Mouse (Mus musculus) forebrain, embryonic 11.5 days (tissue): Measurements from ENCODE around the gene Igf1r. TPM values are rescaled to one million over a fixed set of nuclear protein-coding genes. Genes with fewer than 3 reads are reported as not detected.

Source experiments
- ATAC-seq: fragments of 200-750 bp; cut with Nextera tagmentation; replicated peaks from 2 replicates; pipeline ENCODE4 v1.8.0; 2017; ENCODE audit warnings: moderate TSS enrichment; ENCODE audit not compliant: low FRiP score
- DNase-seq: peaks from one replicate; pipeline ENCODE4 v3.0.0-alpha.2; 2017; ENCODE audit warnings: low spot score
- H3K27ac ChIP-seq: fragments of 300-500 bp; sonication (generic); 2 replicates; pipeline ENCODE4 v1.5.1; 2014; ENCODE audit warnings: low read depth, low read length
- H3K27me3 ChIP-seq: fragments of 300-500 bp; sonication (generic); 2 replicates; pipeline ENCODE4 v1.6.1; 2014; ENCODE audit warnings: mild to moderate bottlenecking, low read length, mixed read lengths; ENCODE audit not compliant: control insufficient read depth, insufficient read depth
- H3K36me3 ChIP-seq: fragments of 300-500 bp; sonication (generic); 2 replicates; pipeline ENCODE4 v1.6.1; 2014; ENCODE audit warnings: mild to moderate bottlenecking, low read length, moderate library complexity, mixed read lengths; ENCODE audit not compliant: control insufficient read depth, insufficient read depth
- H3K4me1 ChIP-seq: fragments of 300-500 bp; sonication (generic); replicated peaks from 2 replicates; pipeline ENCODE4 v1.6.1; 2014; ENCODE audit warnings: low read length, mixed read lengths; ENCODE audit not compliant: control insufficient read depth, insufficient read depth
- H3K4me2 ChIP-seq: fragments of 300-500 bp; sonication (generic); 2 replicates; pipeline ENCODE4 v1.6.1; 2014; ENCODE audit warnings: low read depth, mild to moderate bottlenecking, low read length, moderate library complexity, mixed read lengths; ENCODE audit not compliant: severe bottlenecking
- H3K4me3 ChIP-seq: fragments of 300-500 bp; sonication (generic); 2 replicates; pipeline ENCODE4 v1.5.1; 2014; ENCODE audit warnings: low read depth, low read length
- H3K9ac ChIP-seq: fragments of 300-500 bp; sonication (generic); 2 replicates; pipeline ENCODE4 v1.6.1; 2014; ENCODE audit warnings: low read length
- H3K9me3 ChIP-seq: fragments of 300-500 bp; sonication (generic); 2 replicates; pipeline ENCODE4 v1.6.1; 2016; ENCODE audit warnings: low read length, mixed read lengths; ENCODE audit not compliant: control insufficient read depth
- WGBS: fragments of 180-500 bp; shearing (Covaris S2); extraction: QIAGEN DNeasy Blood & Tissue Kit; methylation state at CpG from one replicate; pipeline ENCODE4 v1.1.7; 2014; 5-methylcytosine and 5-hydroxymethylcytosine counted together
- polyA plus RNA-seq: library from polyadenylated mRNA; unstranded; fragments of >200 nt; fragmentation: Nextera tagmentation; extraction: Ambion mirVana; gene quantifications from 2 replicates; pipeline ENCODE4 v1.2.1, GENCODE M21; 2014

Igf1r gene
- polyA plus RNA-seq, 1 experiment from 2014 or later = 18.3 TPM

DNA sequence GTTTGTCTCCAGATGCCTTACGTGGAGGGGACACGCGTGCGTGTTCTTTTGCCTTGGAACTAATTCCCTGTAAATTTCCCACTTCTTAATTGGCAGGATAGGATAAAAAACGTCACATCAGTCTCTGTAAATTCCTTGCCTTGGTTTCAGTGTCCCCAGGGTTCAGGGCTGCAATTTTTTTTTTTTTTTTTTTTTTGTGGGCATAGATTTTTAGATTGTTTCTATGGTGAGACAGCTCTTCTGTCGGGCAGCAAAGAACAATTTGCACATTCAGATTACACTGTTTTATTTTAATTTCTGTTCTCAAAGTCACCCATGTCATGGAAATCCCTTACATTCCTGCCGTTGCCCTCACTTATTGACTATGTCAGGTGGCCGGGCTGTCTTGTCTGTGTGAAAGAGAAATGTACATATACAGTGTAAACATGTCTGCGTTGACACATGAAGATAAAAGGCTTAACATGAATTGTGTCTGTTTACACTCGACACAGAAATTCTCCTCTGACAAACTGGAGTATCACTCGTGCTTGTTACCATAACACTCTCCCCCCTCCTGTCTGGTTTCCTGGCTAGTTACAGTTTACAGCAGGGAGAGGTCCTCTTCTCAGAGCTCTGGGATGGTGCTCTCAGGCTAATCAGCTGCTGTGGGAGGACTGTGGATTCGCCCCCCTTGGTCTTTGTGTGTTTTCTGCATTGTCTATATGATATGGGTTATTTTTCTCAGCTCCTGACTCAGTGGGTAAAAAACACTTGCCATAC lies 43.8 kb downstream of the Igf1r start:
- Histone ChIP-seq H3K36me3 (no peaks in the 10 kb centered on the region), H3K4me3 (no peak overlapping the region)
- WGBS = 81% methylated on average over 12 of the region's 12 CpGs

DNA sequence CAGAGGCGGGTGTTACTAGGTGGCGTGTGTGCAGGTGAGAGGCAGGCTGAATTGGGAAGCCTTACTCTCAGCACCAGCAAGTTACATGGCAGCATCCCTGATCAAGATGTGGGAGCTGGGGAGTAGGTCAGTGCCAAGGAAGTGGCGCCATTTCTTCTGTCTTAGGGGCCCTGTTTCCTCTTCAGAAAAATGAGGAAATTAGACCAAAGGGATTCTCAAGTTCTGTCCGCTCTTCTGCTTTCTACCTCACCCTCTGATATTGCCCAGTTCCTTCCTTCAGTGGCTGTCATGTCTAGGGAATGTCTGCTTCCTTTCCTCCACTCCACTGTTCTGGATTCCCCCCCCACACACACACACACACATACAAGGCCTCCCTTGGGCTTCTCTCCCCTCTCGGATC lies 48.6 kb downstream of the Igf1r start:
- H3K36me3 ChIP-seq = peaks cover 7% of the 10 kb centered on the region; the same call in 1 of the 2 replicates
- 88% methylated on average over 5 of the region's 5 CpGs for WGBS

More for the DNA sequence above, 43.8 kb downstream of the Igf1r start:
- H3K27me3 ChIP-seq = no peaks in the 10 kb centered on the region
- H3K9ac ChIP-seq = no peak overlapping the region
- H3K4me2 ChIP-seq = no peak overlapping the region
- no peak overlapping the region for H3K27ac ChIP-seq
- H3K9me3 ChIP-seq = no peaks in the 10 kb centered on the region
- no peak for DNase-seq
- H3K4me1 ChIP-seq = no peaks in the 10 kb centered on the region
- no peak for ATAC-seq

DNA sequence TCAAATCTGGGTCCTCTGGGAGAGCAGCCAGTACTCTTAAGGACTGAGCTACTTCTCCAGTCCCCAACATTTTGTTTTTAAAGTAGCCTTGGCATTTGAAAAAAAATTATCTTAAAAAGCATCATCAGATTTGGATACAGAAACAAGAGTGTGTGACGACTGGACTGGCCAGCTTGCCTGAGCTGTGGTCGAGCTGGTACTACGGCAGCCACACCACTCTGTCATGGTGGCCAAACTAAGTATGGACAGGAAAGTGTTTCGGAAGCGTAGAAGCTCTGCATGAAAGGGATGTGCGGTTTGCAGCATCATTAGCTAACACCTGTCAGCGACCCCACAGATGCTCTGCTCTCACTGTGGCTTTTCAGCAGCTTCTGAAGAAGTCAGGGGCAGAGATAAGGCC lies 53.4 kb downstream of the Igf1r start:
- no peaks in the 10 kb centered on the region for H3K27me3 ChIP-seq
- H3K4me1 ChIP-seq = no peaks in the 10 kb centered on the region
- no peak overlapping the region for H3K27ac ChIP-seq
- H3K9me3 ChIP-seq = no peaks in the 10 kb centered on the region
- H3K36me3 ChIP-seq = peaks cover 12% of the 10 kb centered on the region; the same call in 1 of the 2 replicates
- no peak overlapping the region for H3K4me2 ChIP-seq
- WGBS = 94% methylated on average over 7 of the region's 7 CpGs
- no peak for ATAC-seq
- H3K9ac ChIP-seq = no peak overlapping the region
- DNase-seq = no peak
- H3K4me3 ChIP-seq = no peak overlapping the region

More for the DNA sequence above, 48.6 kb downstream of the Igf1r start:
- Histone ChIP-seq H3K4me2 (no peak overlapping the region), H3K4me3 (no peak overlapping the region), H3K4me1 (no peaks in the 10 kb centered on the region), H3K27me3 (no peaks in the 10 kb centered on the region), H3K9me3 (no peaks in the 10 kb centered on the region), H3K27ac (no peak overlapping the region), H3K9ac (no peak overlapping the region)
- ATAC-seq (no peak), DNase-seq (no peak)

GRCm38 (mm10) chr7:68006496-68006895 lies 53.9 kb downstream of the Igf1r start:
- Histone ChIP-seq H3K4me1 (no peaks in the 10 kb centered on the region), H3K9ac (no peak overlapping the region), H3K9me3 (no peaks in the 10 kb centered on the region), H3K27ac (no peak overlapping the region), H3K27me3 (no peaks in the 10 kb centered on the region), H3K4me2 (no peak overlapping the region), H3K4me3 (no peak overlapping the region), H3K36me3 (peaks cover 12% of the 10 kb centered on the region; the same call in 1 of the 2 replicates)
- ATAC-seq = no peak
- no peak for DNase-seq
- 92% methylated on average over 6 of the region's 6 CpGs for WGBS

DNA sequence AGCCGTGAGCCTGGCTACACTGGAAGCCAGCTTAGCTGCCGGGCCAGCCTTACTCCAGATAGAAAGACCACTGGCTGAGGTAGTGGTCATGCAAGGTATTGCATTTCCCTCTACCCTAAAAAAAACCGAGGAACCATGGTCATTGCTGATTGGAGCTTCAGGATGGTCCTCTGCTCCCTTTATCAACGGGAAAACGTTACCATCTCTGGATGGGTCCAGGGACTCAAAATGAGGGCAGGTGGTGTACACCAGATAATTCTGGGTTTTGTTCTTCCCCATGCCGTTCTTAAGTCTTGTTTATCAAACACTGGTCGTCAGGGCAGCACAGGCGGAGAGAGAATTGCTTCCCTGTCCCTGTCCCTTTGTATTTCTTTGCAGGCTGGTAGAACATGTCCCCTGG lies 57.0 kb downstream of the Igf1r start:
- no peak for ATAC-seq
- Histone ChIP-seq H3K9me3 (no peaks in the 10 kb centered on the region), H3K4me3 (no peak overlapping the region), H3K9ac (no peak overlapping the region), H3K4me2 (no peak overlapping the region), H3K27me3 (no peaks in the 10 kb centered on the region), H3K27ac (no peak overlapping the region), H3K4me1 (no peaks in the 10 kb centered on the region), H3K36me3 (peaks cover 5% of the 10 kb centered on the region; the same call in 1 of the 2 replicates)
- 74% methylated on average over 8 of the region's 8 CpGs for WGBS
- DNase-seq = no peak

- H3K27ac ChIP-seq = no peak overlapping the region
- H3K9me3 ChIP-seq = no peaks in the 10 kb centered on the region
- H3K4me1 ChIP-seq = no peaks in the 10 kb centered on the region
- ATAC-seq (no peak), DNase-seq (no peak)
- H3K4me2 ChIP-seq = no peak overlapping the region
- H3K36me3 ChIP-seq = peaks cover 5% of the 10 kb centered on the region; the same call in 1 of the 2 replicates
- H3K9ac ChIP-seq = no peak overlapping the region
- no peak overlapping the region for H3K4me3 ChIP-seq
- no peaks in the 10 kb centered on the region for H3K27me3 ChIP-seq
- 67% methylated on average over 7 of the region's 7 CpGs for WGBS
Observed at GRCm38 (mm10) chr7:68010168-68010567, 57.5 kb downstream of the Igf1r start.

GRCm38 (mm10) chr7:68010802-68011201 lies 58.2 kb downstream of the Igf1r start:
- Histone ChIP-seq H3K4me2 (no peak overlapping the region), H3K4me1 (no peaks in the 10 kb centered on the region), H3K9me3 (peaks cover 2% of the 10 kb centered on the region; the same call in 1 of the 2 replicates), H3K9ac (no peak overlapping the region), H3K4me3 (no peak overlapping the region), H3K27ac (no peak overlapping the region), H3K27me3 (no peaks in the 10 kb centered on the region), H3K36me3 (peaks cover 5% of the 10 kb centered on the region; the same call in 1 of the 2 replicates)
- 85% methylated on average over 3 of the region's 3 CpGs for WGBS
- DNase-seq = no peak
- no peak for ATAC-seq

DNA sequence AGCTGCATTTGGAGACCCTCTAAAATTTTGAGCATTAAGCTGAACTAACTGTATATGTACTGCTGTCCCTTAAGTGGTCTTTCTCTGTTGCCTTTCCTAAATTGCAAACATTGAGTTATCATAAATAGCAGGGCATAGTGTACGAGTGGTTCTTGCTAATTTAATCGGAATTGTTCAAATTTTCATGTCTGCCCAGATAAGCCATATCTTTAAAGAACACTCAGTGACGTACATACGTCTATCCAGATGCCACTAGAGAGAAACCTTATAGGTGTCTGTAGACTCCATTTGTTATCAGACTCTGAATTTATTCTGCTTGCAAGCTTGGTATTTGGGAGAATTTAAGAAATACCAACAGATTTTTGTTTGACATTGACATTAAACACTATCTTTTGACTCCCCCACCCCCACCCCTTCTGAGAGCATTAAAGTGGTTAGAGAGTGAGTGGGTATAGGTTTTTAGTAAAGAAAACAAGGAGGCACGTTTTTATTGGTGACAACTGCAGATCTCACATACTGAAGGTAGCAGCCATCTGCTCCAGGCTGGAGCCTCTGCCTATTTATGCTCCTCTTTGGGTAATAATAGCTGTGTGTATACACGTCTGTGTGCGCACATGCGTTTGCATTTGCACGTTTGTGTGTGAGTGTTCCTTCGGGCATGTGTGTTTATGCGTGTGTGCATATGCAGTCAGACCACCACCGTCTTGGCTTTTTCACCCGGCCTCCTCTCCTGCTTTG lies 58.9 kb downstream of the Igf1r start:
- DNase-seq (no peak), ATAC-seq (no peak)
- Histone ChIP-seq H3K36me3 (peaks cover 5% of the 10 kb centered on the region; the same call in 1 of the 2 replicates), H3K4me3 (no peak overlapping the region), H3K9me3 (peaks cover 6% of the 10 kb centered on the region; the same call in 1 of the 2 replicates), H3K4me1 (no peaks in the 10 kb centered on the region), H3K27me3 (no peaks in the 10 kb centered on the region), H3K4me2 (no peak overlapping the region), H3K27ac (no peak overlapping the region), H3K9ac (no peak overlapping the region)
- 89% methylated on average over 13 of the region's 13 CpGs for WGBS
